Mouse (Mus musculus) hindbrain, embryonic 13.5 days (tissue): Measurements from ENCODE around the gene Diaph3. TPM values are rescaled to one million over a fixed set of nuclear protein-coding genes. Genes with fewer than 3 reads are reported as not detected.

Source experiments
- ATAC-seq: fragments of 200-750 bp; cut with Nextera tagmentation; 2 replicates; pipeline ENCODE4 v1.8.0; 2017; ENCODE audit warnings: moderate TSS enrichment; ENCODE audit not compliant: low FRiP score
- H3K27ac ChIP-seq: fragments of 300-500 bp; sonication (generic); 2 replicates; pipeline ENCODE4 v1.5.1; 2015; ENCODE audit warnings: inconsistent platforms, mild to moderate bottlenecking, moderate library complexity
- H3K27me3 ChIP-seq: fragments of 300-500 bp; sonication (generic); 2 replicates; pipeline ENCODE4 v1.6.1; 2015; ENCODE audit warnings: mild to moderate bottlenecking, inconsistent platforms
- H3K36me3 ChIP-seq: fragments of 300-500 bp; sonication (generic); 2 replicates; pipeline ENCODE4 v1.6.1; 2015; ENCODE audit warnings: mild to moderate bottlenecking, inconsistent platforms
- H3K4me1 ChIP-seq: fragments of 300-500 bp; sonication (generic); replicated peaks from 2 replicates; pipeline ENCODE4 v1.6.1; 2015; ENCODE audit warnings: inconsistent platforms
- H3K4me2 ChIP-seq: fragments of 300-500 bp; sonication (generic); 2 replicates; pipeline ENCODE4 v1.6.1; 2015; ENCODE audit warnings: inconsistent platforms, mild to moderate bottlenecking, moderate library complexity
- H3K4me3 ChIP-seq: fragments of 300-500 bp; sonication (generic); 2 replicates; pipeline ENCODE4 v1.5.1; 2015; ENCODE audit warnings: mild to moderate bottlenecking, inconsistent platforms
- H3K9ac ChIP-seq: fragments of 300-500 bp; sonication (generic); 2 replicates; pipeline ENCODE4 v1.6.1; 2015; ENCODE audit warnings: mild to moderate bottlenecking, inconsistent platforms
- H3K9me3 ChIP-seq: fragments of 300-500 bp; sonication (generic); 2 replicates; pipeline ENCODE4 v1.6.1; 2016; ENCODE audit warnings: inconsistent platforms
- WGBS: fragments of 180-500 bp; shearing (Covaris S2); methylation state at CpG from one replicate; pipeline ENCODE4 v1.1.7; 2015; 5-methylcytosine and 5-hydroxymethylcytosine counted together
- polyA plus RNA-seq: library from polyadenylated mRNA; unstranded; fragments of >200 nt; fragmentation: Nextera tagmentation; extraction: Ambion mirVana; gene quantifications from 2 replicates; pipeline ENCODE4 v1.2.1, GENCODE M21; 2015

The Diaph3 gene
- polyA plus RNA-seq, 1 experiment from 2014 or later: 3.4 TPM

- no peak overlapping the region for H3K4me2 ChIP-seq
- no peaks in the 10 kb centered on the region for H3K36me3 ChIP-seq
- H3K9me3 ChIP-seq: no peaks in the 10 kb centered on the region
- no peak overlapping the region for H3K27ac ChIP-seq
- H3K27me3 ChIP-seq: no peaks in the 10 kb centered on the region
- H3K4me1 ChIP-seq: no peaks in the 10 kb centered on the region
- no peak overlapping the region for H3K9ac ChIP-seq
- H3K4me3 ChIP-seq: no peak overlapping the region
- WGBS: 79% methylated on average over 3 of the region's 3 CpGs
- no peak for ATAC-seq
Observed at GRCm38 (mm10) chr14:86704080-86704479, 437.0 kb downstream of the Diaph3 start.

GRCm38 (mm10) chr14:86701145-86701544, 439.9 kb downstream of the Diaph3 start:
- Histone ChIP-seq H3K4me2 (no peak overlapping the region), H3K9ac (no peak overlapping the region), H3K9me3 (no peaks in the 10 kb centered on the region), H3K27ac (no peak overlapping the region), H3K27me3 (no peaks in the 10 kb centered on the region), H3K4me3 (no peak overlapping the region), H3K4me1 (no peaks in the 10 kb centered on the region), H3K36me3 (no peaks in the 10 kb centered on the region)
- no peak for ATAC-seq
- 55% methylated on average over 4 of the region's 4 CpGs for WGBS

- Histone ChIP-seq H3K36me3 (no peaks in the 10 kb centered on the region), H3K27ac (no peak overlapping the region), H3K27me3 (no peaks in the 10 kb centered on the region), H3K4me1 (no peaks in the 10 kb centered on the region), H3K9ac (no peak overlapping the region), H3K9me3 (no peaks in the 10 kb centered on the region), H3K4me2 (no peak overlapping the region), H3K4me3 (no peak overlapping the region)
- ATAC-seq: no peak
- WGBS: 83% methylated on average over 1 of the region's 1 CpGs
Observed at GRCm38 (mm10) chr14:86697887-86698286, 443.1 kb downstream of the Diaph3 start.

DNA sequence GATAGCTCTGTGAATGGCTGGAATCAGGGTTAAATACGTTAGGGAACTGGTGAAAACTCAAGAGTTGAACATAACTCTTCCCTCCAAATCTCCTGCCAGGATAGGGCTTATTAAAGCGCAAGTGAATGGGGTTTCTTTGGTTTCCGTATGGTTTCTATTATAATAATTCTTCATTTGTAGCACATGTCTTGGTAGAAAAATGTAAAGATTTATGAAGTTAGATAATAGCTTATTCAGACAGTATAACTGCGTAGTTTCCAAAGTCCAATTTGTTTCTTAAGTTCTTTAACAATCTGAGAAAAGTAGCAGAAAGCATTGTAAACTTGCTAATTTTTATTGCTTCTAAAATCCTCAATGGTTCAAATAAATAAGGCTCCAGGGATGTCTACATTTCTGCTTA, 448.3 kb downstream of the Diaph3 start:
- Histone ChIP-seq H3K36me3 (no peaks in the 10 kb centered on the region), H3K4me1 (0 out of 2 replicates have a peak, but pooled peaks cover 5% of the 10 kb centered on the region), H3K9ac (no peak overlapping the region), H3K9me3 (no peaks in the 10 kb centered on the region), H3K27me3 (no peaks in the 10 kb centered on the region), H3K4me2 (no peak overlapping the region), H3K4me3 (no peak overlapping the region), H3K27ac (no peak overlapping the region)
- 77% methylated on average over 4 of the region's 4 CpGs for WGBS
- ATAC-seq: no peak

- Histone ChIP-seq H3K4me1 (0 out of 2 replicates have a peak, but pooled peaks cover 5% of the 10 kb centered on the region), H3K9ac (no peak overlapping the region), H3K9me3 (no peaks in the 10 kb centered on the region), H3K27me3 (no peaks in the 10 kb centered on the region), H3K36me3 (no peaks in the 10 kb centered on the region), H3K27ac (no peak overlapping the region), H3K4me2 (no peak overlapping the region), H3K4me3 (no peak overlapping the region)
- WGBS: 56% methylated on average over 5 of the region's 5 CpGs
- ATAC-seq: no peak
Observed at GRCm38 (mm10) chr14:86691298-86691697, 449.7 kb downstream of the Diaph3 start.

DNA sequence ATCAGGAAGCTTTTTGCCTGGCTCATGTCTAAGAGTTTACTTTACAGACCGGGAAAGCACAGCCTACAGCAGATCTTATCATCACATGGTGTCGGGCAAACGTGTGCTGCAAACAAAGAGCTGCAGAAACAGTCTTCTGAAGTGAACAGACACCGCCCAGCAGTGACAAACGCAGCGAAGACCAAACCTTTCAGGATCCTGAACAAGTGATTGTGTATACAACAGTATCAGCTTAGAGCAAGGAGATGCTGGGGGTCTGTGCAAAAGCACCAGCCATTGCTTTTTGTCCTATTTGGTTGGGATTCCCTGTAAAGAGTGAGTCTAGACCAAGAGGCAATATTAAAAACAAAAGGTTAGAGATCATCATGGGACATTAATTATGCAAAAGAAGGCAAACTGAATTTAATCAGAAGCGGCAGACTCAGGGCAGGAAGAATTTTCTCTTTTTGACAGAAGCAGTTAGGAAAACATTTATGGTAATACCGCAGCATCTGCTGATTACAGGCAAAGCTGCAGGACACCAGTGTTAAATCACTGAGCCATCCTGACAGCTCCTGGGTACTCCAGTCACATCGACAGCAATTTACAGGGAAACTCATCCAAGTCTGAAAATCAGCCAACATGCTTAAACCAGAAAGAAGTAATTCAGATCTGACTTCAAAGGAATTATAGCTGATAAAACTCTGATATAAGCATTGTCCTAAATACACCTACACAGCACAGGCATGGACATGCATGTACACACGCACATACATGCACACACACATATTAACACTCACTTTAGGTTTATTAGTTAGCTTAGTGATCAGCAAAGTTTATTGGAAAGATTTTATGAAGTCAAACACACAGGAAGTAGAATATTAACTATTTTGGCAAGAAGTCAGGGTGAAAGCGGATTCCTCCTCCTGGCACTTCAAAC, 456.2 kb downstream of the Diaph3 start:
- Histone ChIP-seq H3K9ac (peak overlapping the region; percentile 59), H3K27me3 (no peaks in the 10 kb centered on the region), H3K36me3 (no peaks in the 10 kb centered on the region), H3K27ac (peak overlapping the region; percentile 79), H3K4me2 (peak overlapping the region; percentile 29), H3K4me1 (peaks cover 21% of the 10 kb centered on the region), H3K9me3 (no peaks in the 10 kb centered on the region), H3K4me3 (no peak overlapping the region)
- ATAC-seq: peak; percentile 82
- whole genome bisulfite sequencing: 32% methylated on average over 11 of the region's 11 CpGs

DNA sequence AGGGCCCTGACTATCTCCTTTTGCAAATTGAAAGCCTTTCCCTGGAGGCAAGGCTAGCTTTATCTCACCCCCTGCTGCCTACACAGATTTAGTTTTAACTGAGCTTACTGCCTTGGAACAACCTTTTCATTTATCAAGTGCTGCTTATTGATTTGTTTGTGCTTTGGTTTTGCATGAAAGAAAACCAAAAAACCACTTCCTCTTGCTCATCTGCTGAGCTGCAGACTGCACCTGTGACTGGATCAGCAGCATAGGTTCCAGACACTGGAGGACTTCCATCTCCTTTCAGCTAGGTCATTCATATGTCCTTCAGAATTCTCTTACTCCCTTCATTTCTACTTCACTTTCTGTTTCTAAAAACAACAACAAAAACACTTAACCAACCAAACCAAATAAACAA, 459.1 kb downstream of the Diaph3 start:
- ATAC-seq: no peak
- H3K36me3 ChIP-seq: no peaks in the 10 kb centered on the region
- H3K4me1 ChIP-seq: peaks cover 22% of the 10 kb centered on the region
- no peaks in the 10 kb centered on the region for H3K27me3 ChIP-seq
- H3K4me3 ChIP-seq: no peak overlapping the region
- no peak overlapping the region for H3K9ac ChIP-seq
- H3K4me2 ChIP-seq: no peak overlapping the region
- H3K9me3 ChIP-seq: no peaks in the 10 kb centered on the region
- no peak overlapping the region for H3K27ac ChIP-seq

DNA sequence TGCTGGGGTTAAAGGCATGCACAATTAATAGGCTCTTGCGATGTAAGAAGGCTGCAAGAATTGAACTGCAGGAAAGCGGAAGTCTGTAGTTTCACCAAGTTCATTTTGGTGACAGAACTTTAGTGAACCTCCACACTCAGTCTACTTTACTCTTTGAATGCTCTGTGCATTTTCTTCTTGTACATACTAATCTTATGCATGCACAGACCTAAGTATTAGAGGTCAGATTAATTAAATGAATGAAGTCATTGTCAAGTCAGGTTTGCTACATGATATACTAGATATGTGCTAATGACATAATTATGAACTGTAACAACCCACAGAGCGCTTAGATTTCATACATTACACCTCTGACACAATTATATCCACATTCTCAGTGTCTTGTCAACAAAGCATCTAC, 462.0 kb downstream of the Diaph3 start:
- no peaks in the 10 kb centered on the region for H3K9me3 ChIP-seq
- ATAC-seq: no peak
- H3K27ac ChIP-seq: no peak overlapping the region
- H3K27me3 ChIP-seq: no peaks in the 10 kb centered on the region
- no peak overlapping the region for H3K9ac ChIP-seq
- H3K36me3 ChIP-seq: no peaks in the 10 kb centered on the region
- no peak overlapping the region for H3K4me2 ChIP-seq
- WGBS: 93% methylated on average over 3 of the region's 3 CpGs
- peaks cover 11% of the 10 kb centered on the region for H3K4me1 ChIP-seq
- H3K4me3 ChIP-seq: no peak overlapping the region

DNA sequence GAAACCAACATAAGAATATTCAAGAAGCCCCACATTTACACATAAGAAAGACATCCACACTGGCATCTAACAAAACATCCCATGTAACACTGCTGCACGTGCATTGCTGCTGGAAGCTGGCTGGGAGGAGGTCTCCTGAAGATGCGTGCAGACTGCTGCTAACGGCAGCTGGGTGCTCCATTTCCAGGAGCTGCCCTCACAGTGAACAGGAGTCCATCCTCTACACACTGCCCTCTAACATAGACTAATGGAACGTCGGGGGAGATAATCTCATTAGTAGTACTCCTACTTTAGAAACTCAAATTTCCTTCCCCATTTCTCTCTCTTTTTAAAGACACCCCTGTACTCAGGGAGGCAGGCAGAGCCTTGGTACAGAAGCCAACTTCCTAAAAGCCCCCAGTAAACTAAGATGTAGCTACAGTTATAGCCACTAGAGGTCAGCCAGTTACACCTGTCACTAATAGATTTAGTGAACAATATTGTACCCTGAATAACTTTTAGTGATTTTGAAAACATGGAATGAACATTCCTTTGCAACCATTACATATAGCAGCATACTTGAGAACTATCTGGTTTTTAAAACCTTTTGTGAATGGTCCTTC, 462.8 kb downstream of the Diaph3 start:
- Histone ChIP-seq H3K9me3 (no peaks in the 10 kb centered on the region), H3K4me1 (peaks cover 11% of the 10 kb centered on the region), H3K4me2 (no peak overlapping the region), H3K36me3 (no peaks in the 10 kb centered on the region), H3K4me3 (no peak overlapping the region), H3K9ac (no peak overlapping the region), H3K27ac (no peak overlapping the region), H3K27me3 (no peaks in the 10 kb centered on the region)
- WGBS: 59% methylated on average over 5 of the region's 5 CpGs
- no peak; the same call in 1 of the 2 replicates for ATAC-seq

- no peaks in the 10 kb centered on the region for H3K36me3 ChIP-seq
- peaks cover 11% of the 10 kb centered on the region for H3K4me1 ChIP-seq
- no peak overlapping the region for H3K4me2 ChIP-seq
- H3K27ac ChIP-seq: 0 out of 2 replicates have a peak overlapping the region, but pooled peaks have one; percentile 35
- peak; percentile 57; the same call in 1 of the 2 replicates for ATAC-seq
- WGBS: 21% methylated on average over 6 of the region's 6 CpGs
- H3K27me3 ChIP-seq: no peaks in the 10 kb centered on the region
- H3K9me3 ChIP-seq: no peaks in the 10 kb centered on the region
- no peak overlapping the region for H3K9ac ChIP-seq
- H3K4me3 ChIP-seq: no peak overlapping the region
Observed at GRCm38 (mm10) chr14:86677015-86677414, 464.0 kb downstream of the Diaph3 start.

GRCm38 (mm10) chr14:86675314-86675713, 465.7 kb downstream of the Diaph3 start:
- no peaks in the 10 kb centered on the region for H3K27me3 ChIP-seq
- H3K9ac ChIP-seq: no peak overlapping the region
- H3K4me2 ChIP-seq: no peak overlapping the region
- no peaks in the 10 kb centered on the region for H3K9me3 ChIP-seq
- no peaks in the 10 kb centered on the region for H3K36me3 ChIP-seq
- H3K4me3 ChIP-seq: no peak overlapping the region
- 71% methylated on average over 8 of the region's 8 CpGs for WGBS
- peaks cover 11% of the 10 kb centered on the region for H3K4me1 ChIP-seq
- no peak for ATAC-seq
- H3K27ac ChIP-seq: no peak overlapping the region

- Histone ChIP-seq H3K27ac (no peak overlapping the region), H3K4me3 (no peak overlapping the region), H3K9ac (no peak overlapping the region), H3K4me1 (no peaks in the 10 kb centered on the region), H3K36me3 (no peaks in the 10 kb centered on the region), H3K9me3 (no peaks in the 10 kb centered on the region), H3K27me3 (no peaks in the 10 kb centered on the region), H3K4me2 (no peak overlapping the region)
- no peak for ATAC-seq
- 86% methylated on average over 4 of the region's 4 CpGs for WGBS
Observed at GRCm38 (mm10) chr14:86662846-86663245, 478.2 kb downstream of the Diaph3 start.

- H3K4me2 ChIP-seq: no peak overlapping the region
- no peak overlapping the region for H3K27ac ChIP-seq
- no peak overlapping the region for H3K4me3 ChIP-seq
- H3K9ac ChIP-seq: no peak overlapping the region
- H3K36me3 ChIP-seq: no peaks in the 10 kb centered on the region
- H3K27me3 ChIP-seq: no peaks in the 10 kb centered on the region
- H3K4me1 ChIP-seq: no peaks in the 10 kb centered on the region
- H3K9me3 ChIP-seq: no peaks in the 10 kb centered on the region
- ATAC-seq: no peak
- WGBS: 93% methylated on average over 3 of the region's 3 CpGs
Observed at GRCm38 (mm10) chr14:86660556-86660955, 480.5 kb downstream of the Diaph3 start.
